Mouse (Mus musculus) embryonic fibroblast, embryonic 13.5 days (primary cell): ENCODE measurements around the gene Enox1.

Experiments
- CTCF ChIP-seq: IDR thresholded peaks from 2 replicates; pipeline ENCODE4 v1.5.1; 2011; ENCODE audit warnings: mild to moderate bottlenecking, control low read depth, low read length, moderate library complexity, borderline replicate concordance; ENCODE audit not compliant: insufficient read depth
- POLR2A ChIP-seq: IDR thresholded peaks from 2 replicates; pipeline ENCODE4 v1.6.1; 2011; ENCODE audit warnings: low read depth, mild to moderate bottlenecking, control low read depth, low read length, moderate library complexity

GRCm38 (mm10) chr14:77255711-77256110, 99.1 kb downstream of the Enox1 start:
- no peak for TF ChIP-seq POLR2A
- TF ChIP-seq CTCF: no peak
